Mouse (Mus musculus) adrenal gland, postnatal 10 days (tissue): ENCODE data around the gene Zswim3. TPM values are rescaled to one million over a fixed set of nuclear protein-coding genes. Genes with fewer than 3 reads are reported as not detected.
A peak's percentile ranks its signal among the peaks of the same experiment; 100 is the strongest.

Experiments used
- DNase-seq: peaks from one replicate; pipeline ENCODE4 v3.0.0; 2021; ENCODE audit warnings: mixed read lengths
- total RNA-seq, 2 experiments: library from RNA; stranded (reverse); gene quantifications; 2 replicates each; pipeline ENCODE4 v1.2.3; 2021

Gene Zswim3
- total RNA-seq, 2 experiments from 2014 or later: 4.0 to 4.1 TPM

DNA sequence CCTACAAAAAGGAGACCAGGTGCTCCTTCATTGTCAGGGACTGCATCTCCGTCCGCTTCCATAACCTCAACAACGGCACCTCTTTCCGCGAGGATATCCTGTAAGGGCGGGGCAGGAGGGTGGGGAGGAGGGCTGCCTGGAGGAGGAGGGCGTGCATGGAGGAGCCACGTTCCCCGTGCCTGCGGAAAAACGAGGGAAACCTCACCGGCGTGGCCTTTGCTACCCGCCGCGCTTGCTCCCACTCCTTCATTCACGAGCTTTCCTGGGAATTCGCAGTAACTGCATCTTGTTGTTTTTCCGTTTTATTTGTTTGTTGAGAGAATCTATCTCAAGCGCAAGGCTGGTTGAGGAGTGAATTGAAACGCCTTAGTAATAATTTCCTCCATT, 427 bp downstream of the Zswim3 start:
- DNase-seq: no peak

DNA sequence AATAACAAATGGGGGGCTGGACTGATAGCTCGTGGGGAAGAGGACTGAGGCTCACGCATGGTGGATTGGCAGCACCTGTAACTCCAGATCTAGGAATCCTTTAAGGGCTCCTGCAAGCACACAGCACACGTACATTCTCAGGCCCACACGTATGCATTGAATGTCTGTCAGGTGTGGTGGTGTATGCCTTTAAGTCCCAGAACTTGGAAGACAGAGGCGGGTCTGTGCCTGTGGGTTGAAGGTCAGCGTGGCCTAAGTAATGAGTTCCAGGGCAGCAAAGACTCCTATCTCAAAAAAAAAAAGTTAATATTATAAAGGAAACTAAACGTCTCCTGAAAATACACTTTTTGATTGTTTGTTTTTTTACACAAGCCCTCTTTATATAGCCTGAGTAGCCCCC, 1.7 kb downstream of the Zswim3 start:
- peak; percentile 12 for DNase-seq

DNA sequence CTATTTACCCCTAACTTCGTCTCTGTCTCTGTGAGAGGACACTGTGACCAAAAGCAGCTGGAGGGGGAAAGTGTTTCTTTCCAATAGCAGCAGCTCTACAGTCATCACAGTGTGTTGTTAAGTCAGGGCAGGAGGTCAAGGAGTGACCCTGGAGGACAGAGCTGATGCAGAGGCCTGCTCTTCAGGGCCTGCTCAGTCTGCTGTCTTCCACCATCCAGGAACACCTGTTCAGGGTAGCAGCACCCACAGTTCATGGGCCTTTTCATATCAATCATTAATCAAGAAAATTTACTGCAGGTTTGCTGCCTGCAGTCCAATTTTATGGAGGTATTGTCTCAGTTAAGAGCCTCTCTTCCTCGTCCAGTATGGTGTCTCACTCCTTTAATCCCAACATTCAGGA, 8.7 kb downstream of the Zswim3 start:
- no peak for DNase-seq

DNA sequence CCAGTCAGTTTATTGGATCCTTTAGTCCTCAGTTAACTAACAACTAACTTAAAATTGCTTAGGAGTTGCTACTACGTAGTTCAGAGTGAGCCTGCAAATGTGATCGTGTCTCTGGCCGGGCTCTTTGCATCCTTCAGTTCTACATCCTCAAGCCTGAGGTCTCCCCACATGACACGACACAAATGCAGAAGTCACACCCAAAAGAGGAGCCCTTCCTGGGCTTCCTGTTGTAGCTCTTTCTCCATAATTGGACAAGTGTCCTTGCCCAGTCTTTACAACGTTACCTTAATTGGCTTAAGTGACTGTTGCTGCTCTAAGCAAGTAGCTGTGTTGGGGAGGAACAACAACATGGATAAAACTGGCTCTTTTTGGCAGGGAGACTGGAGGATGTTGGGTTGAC, 10.4 kb downstream of the Zswim3 start:
- no peak for DNase-seq

DNA sequence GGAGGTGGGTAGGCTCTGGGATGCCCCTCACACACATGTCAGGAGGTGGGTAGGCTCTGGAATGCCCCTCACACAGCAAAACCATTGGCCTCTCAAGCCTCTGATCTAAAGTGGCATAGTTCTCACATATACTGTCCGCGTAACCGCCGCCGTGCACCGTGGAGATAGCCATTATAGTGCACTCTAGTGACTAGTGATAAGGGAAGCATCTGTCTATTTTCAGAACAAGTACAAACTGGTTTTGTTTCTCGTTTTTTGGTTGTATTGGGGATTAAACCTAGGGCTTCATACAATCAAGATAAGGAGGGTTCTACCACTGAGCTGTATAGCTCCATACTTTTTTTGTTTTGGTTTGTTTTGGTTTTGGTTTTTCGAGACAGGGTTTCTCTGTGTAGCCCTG, 10.9 kb downstream of the Zswim3 start:
- DNase-seq: no peak

DNA sequence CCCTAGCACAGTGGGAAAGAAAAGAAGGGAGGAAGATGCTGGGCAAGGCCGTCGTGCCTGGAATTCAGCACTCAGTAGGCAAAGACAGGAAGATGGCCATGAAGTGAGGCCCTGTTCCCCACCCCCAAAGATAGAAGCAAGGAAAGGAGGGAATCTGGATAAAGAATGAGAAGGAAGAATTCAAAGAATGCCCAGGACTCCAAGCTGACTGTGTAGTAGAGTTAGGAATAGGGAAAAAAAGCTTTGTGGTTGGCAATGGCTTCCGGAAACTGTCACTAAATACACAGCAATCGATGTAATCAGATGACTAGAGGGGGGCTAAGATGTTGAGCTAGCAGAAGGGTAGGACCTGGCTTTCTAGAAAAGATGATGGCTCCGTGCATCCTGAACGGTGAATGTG, 12.3 kb downstream of the Zswim3 start:
- no peak for DNase-seq

DNA sequence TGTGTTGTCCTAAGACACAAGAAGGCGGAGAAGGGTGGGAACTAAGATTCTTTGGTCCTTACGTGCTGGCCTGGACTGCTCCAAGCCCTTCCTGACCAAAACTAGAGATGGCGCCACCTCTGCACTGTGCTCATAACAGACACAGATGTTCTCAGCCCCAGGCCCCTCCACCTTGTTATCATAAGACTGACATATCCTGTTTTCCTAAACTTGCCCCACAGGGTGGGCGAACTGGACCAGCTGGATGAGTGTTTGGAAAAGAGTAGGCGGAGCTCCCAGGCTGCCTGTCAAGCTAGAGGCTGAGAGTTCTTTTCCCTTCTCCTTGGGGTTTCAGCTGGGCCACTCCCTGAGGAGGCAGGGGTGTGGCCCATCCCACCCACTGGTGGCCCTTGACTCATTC, 12.8 kb downstream of the Zswim3 start:
- no peak for DNase-seq

DNA sequence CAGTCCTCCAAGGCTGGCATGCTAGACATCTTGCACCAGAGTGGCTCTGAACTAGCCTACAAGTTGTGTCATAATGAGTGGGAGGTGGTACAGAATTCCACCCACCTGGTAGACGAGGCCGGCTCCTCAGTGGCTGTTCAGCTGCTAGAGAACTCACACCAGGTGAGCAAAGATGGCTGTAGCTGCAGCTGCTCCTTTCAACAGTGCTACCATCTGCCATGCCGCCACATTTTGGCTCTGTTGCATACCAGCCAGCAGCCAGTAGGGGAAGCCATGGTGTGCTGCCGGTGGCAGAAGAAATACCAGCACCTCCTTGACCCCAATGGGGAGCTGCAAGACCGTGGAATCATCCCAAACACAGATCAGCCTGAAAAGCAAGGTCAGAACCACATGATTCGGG, 16.2 kb downstream of the Zswim3 start:
- no peak for DNase-seq

DNA sequence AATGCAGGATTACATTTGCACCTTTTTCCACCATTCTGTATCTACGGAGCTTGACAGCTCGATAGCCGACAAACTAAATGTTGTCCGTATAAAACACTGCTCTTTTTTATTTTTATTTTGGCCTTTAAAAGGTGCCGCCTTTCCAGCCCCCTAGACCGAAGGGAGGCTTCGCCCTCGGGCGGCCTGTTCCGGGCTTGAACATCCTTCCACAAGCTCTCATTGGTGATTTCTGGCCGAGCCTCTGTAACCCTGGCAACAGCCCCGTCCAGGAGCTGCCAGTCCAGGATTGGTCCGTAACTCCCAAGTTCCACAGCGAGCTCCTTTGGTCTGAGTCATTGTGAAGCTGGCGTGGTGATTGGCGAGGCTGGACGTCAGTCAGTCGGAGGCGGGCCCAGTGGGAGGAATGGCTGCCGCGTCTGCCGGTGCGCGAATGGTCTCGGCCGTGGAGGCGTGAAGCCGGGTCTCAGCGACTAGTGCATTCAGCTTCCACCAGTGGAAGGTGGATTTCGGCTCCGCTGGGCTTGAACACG, 17.8 kb downstream of the Zswim3 start, which contains the start of gene Zswim1:
TSS of gene Zswim1 (plus strand) at position 51 of the 530 bp plus-strand sequence.
- peak; percentile 100 for DNase-seq

DNA sequence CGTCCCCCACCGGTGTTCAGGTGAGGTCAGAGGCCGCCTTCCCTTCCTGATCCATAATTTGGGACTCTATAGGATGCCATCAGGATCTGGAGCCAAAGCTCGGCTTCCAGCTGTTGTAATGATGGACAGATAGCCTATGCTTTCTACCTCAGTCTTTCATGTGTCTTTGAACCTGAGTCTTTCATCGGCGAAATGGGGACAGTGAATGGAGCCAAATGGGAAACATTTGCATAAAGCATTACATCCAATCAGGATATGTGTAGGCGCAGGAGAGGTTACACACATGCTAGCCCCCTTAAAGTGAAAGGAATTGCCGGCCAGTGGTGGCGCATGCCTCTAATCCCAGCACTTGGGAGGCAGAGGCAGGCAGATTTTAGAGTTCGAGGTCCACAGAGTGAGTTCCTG, 18.3 kb downstream of the Zswim3 start:
- peak; percentile 43 for DNase-seq

DNA sequence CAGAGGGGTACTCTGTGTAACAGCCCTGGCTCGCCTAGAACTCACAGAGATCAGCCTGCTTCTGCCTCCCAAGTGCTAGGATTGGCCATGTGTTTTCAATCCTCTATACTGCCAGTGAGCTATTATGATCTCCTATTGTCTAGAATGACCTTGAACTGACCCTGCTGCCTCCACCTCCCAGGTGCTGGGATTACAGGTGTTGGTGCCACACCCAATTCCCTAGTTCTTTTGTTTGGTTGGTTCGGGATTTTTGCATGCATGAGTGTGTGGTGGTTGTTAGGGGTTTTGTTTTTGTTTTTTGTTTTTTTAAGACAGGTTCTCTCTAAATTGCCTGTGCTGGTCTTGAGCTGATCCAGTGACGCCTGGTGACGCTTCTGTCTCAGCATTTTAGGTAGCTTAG, 19.1 kb downstream of the Zswim3 start:
- DNase-seq: no peak

DNA sequence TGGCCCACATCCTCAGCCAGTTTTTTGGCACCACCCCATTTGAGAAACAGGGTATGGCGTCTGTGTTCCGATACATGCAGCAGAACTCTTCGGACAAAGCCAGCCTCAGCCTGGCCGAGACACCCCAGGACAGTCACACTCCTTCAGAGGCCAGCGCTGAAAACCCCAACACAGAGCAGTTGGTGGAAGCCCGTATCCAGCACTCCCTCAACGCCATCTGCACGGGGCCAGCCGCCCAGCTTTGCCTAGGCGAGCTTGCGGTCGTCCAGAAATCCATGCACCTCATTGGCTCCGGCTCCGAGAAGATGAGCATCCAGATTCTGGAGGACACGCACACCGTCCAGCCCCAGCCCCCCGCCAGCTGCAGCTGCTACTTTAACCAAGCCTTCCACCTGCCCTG, 20.6 kb downstream of the Zswim3 start:
- DNase-seq: no peak

DNA sequence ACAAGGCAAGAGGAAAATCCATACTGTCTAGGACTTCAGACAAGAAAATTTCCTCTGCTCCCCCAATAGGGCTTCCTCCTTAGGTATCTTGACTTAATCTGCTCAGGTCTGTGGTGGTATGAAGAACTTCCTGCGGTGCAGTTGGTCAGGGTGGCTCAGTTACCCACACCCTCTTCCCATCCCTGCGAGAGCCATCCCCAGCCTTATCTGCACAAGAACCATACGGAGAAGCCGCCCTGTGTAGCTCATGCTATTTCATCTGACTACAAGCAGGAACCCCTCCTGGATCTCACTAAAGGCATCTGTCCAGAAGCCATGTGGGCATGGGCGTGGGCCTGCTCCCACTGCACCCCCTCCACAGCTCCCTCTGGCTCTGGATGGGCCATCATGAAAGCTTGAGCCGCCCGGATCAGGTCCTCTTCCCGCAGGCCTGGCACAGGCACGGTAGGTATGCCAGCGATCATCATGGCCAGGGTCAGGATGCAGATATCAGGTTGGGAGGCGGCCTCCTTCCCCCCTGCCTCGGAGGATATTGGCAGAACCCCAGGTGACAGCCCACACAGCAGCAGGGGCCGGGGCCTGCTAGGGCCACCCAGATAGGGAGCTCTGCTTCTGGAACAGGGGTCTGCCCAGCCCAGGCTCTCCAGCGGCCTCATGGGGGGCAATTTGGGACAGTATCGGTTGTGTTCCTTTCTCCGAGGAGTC, 22.4 kb downstream of the Zswim3 start:
- no peak for DNase-seq

DNA sequence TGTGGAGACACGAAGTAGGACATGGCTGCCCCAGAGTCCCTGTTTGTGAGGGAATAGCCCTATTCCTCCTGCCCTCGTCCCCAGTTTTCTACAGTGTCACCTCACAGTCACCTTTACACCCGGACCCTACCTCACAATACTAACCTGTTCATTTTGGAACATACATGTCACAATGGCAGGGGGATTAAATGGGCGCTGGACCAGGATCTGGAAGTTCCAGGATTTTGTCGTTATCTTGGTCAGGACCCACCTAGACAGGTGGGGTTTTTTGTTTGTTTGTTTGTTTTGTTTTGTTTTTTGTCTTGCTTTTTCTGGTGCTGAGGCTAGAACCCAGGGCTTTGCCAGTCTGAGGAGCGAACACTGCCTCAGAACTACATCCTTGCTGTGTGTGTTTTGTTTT, 23.5 kb downstream of the Zswim3 start, which contains the start of gene Spata25:
TSS of gene Spata25 (minus strand) at position 101 of the 400 bp plus-strand sequence.
- no peak for DNase-seq

DNA sequence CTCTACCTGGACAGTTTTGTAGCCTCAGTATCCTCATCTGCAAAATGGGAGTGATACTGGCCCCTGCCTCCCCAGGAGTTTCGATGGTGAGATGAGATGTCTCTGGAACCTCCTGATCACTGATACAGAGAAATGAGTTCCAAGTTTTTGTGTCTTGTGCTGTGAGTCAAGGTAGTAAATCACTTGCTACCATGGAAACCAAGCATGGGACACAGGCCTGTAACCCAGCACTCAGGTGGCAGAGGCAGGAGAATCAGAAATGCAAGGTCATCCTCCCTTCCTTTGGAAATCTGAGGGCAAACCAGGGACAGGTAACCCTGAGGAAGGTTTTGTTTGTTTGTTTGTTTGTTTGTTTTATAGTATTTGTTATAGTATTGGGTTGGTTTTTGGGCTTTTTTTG, 24.2 kb downstream of the Zswim3 start:
- DNase-seq: no peak

DNA sequence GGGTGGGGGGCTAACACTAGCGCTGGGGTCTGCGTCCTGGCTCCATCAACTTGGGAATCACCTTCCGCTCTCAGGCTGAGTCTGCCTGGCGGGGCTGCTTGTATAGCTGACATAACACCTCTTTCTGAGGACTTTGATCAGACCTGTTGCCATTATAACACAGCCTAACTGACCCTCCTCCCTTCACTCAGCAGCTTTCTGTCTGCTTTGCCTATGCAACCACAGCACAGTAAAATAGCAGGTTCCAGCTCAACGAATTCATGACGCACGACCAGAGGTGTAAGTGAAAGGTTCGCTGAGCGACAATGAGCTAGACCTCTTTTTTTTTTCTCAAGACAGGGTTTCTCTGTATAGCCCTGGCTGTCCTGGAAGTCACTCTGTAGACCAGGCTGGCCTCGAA, 26.1 kb downstream of the Zswim3 start:
- no peak for DNase-seq

DNA sequence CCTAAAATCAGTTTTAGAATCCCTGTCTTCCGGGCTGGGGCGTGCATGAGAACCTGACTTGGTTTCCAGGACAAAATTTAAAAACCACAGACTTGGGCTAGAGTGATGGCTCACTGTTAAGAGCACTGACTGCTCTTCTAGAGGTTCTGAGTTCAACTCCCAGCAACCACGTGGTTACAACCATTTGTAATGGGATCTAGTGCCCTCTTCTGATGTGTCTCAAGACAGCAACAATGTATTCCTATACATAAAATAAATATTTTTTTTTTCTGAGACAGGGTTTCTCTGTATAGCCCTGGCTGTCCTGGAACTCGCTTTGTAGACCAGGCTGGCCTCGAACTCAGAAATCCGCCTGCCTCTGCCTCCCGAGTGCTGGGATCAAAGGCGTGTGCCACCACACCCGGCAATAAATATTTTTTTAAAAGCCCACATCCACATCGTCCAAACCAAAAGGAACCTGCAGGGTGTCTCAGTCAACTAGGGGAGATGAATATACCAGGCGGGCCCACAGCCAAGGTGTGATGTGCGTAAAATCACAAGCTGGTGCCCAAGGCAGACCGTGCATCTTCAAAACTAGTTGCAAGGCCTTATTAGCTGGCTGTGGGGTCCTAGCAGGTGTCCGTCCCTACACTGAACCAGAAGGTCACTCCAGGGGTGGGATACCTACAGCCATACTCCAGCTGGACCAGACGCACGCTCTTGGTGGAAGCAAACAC, 27.3 kb downstream of the Zswim3 start:
- no peak for DNase-seq

DNA sequence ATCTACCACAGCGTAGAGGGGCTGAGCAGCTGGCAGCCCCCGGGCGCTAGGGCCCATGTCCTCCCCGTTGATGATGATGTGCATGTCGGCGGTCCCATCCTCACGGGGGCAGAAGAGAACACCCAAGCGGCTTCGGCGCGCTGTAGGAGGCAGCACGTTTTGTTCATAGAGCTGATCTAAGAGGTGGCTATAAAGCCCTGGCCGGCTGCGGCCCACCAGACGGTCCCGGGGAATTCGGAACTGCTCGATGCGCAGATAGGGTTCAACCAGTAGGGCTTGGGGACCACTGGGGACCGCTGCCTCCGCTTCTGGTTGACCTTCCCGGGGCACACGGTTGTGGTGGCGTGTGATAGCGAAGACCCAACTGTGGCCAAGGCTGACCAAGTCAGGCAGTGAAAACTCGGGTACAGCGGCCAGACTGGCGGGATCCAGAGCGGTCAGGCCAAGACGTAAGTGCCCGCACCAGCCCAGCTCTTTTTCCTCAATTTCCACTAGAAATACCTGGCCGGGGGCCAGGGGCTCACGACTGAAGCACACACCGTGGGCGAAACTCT, 27.9 kb downstream of the Zswim3 start, which contains the start of gene Ctsa:
TSS of gene Ctsa (plus strand) at position 126 of the 554 bp plus-strand sequence.
- peak; percentile 85 for DNase-seq

DNA sequence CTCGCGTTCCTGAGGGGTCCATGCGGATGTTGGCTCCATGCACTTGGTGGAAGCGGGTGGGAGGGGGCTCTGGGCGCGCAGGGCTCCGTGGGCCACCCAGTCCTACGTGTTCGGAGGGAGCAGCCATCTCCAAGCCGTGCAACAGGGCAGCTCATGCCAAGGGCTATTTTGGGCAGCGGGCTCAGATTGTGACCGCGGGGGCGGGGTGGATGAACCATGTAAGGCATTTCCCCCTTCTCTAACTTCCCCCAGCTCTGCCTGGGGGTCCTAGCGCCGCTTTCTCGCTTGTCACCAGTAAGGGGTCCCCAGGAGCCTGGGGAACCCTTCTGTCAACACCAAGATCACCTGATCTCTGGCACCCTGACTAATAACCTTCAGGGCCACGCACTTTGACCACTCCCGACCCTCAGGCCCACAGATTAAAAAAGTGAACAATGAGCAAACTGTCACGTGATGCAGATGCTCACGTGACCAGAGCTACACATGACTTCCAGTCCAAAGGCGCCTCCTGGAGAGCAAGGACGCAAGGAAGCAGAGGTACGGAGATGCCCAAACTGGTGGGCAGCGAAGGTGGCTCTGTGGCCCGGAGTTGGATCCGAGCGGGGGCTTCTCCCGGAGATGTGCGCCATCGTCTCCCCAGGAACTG, 28.5 kb downstream of the Zswim3 start, which contains the start of gene Neurl2:
TSS of gene Neurl2 (minus strand) at position 143 of the 646 bp plus-strand sequence.
- peak; percentile 92 for DNase-seq

DNA sequence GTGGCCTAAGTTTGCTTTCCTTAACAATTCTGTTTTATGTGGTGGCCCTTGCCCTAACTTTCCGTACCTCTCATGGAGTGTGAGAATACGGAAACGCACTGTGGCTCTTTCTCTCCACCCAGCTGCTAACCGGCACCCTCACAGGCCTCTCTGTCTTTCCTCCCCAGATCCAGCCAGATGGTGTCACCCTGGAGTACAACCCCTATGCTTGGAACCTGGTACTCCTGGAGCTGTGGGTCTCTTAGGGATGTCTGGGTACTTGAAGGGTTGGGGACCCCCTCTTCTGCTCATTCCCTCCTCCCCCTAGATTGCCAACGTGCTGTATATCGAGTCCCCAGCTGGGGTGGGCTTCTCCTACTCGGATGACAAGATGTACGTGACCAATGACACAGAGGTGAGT, 29.6 kb downstream of the Zswim3 start:
- peak; percentile 23 for DNase-seq

DNA sequence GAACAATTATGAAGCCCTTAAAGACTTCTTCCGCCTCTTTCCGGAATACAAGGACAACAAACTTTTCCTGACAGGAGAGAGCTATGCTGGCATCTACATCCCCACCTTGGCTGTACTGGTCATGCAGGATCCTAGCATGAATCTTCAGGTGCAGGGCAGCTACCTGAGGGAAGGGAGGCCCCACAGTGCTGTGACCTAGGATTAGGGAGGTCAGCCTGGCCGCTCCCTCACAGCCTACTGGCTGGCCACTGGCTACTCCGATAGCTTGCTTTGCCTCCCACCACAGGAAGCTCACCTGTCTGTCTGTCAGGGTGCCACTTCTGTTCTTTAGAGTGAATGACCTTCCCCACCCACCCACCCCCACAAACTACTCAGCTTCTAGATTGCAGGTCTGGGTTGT, 30.3 kb downstream of the Zswim3 start:
- DNase-seq: no peak

DNA sequence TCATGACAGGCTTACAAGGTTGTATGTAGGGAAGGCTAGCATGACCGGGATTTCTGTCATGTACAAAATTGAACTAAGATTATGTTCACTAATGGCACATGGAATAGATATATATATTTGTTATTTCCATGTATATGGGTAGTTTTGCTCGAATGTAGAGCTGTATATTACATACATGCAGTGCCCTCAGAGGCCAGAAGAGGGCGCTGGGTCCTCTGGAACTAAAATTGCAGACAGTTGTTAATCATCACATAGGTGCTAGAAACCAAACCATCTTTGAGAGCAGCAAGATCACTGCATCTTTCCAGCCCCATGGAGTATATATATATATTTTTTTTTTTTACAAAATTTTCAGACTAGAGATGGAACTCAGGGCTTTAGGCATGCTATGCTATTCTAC, 40.9 kb downstream of the Zswim3 start:
- DNase-seq: no peak

DNA sequence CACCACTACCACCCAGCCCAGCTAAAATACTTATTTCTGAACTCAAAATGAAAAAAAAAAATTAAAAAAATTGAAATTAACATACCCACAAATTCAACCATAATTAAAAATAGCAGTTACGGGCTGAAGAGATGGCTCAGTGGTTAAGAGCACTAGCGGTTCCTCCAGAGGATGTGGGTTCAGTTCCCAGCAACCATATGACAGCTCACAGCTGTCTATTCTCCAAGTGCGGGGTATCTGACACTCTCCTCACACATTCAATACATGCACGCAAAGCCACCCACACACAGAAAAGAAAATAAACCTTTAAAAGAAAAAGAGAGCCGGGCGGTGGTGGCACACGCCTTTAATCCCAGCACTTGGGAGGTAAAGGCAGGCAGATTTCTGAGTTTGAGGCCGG, 45.2 kb downstream of the Zswim3 start:
- no peak for DNase-seq
